Mouse (Mus musculus) hindbrain, embryonic 15.5 days (tissue): ENCODE data around the gene Rims1. TPM values are rescaled to one million over a fixed set of nuclear protein-coding genes. Genes with fewer than 3 reads are reported as not detected.

Experiments
- ATAC-seq: fragments of 200-750 bp; cut with Nextera tagmentation; 2 replicates; pipeline ENCODE4 v1.8.0; 2017; ENCODE audit warnings: low read depth, moderate number of reproducible peaks, moderate TSS enrichment; ENCODE audit not compliant: low FRiP score
- H3K27ac ChIP-seq: fragments of 300-500 bp; sonication (generic); replicated peaks from 2 replicates; pipeline ENCODE4 v1.5.1; 2015; ENCODE audit warnings: mild to moderate bottlenecking, inconsistent platforms
- H3K27me3 ChIP-seq: fragments of 300-500 bp; sonication (generic); 2 replicates; pipeline ENCODE4 v1.6.1; 2015; ENCODE audit warnings: control low read depth, inconsistent platforms
- H3K36me3 ChIP-seq: fragments of 300-500 bp; sonication (generic); 2 replicates; pipeline ENCODE4 v1.6.1; 2015; ENCODE audit warnings: control low read depth, inconsistent platforms
- H3K4me1 ChIP-seq: fragments of 300-500 bp; sonication (generic); replicated peaks from 2 replicates; pipeline ENCODE4 v1.6.1; 2015; ENCODE audit warnings: control low read depth, inconsistent platforms
- H3K4me2 ChIP-seq: fragments of 300-500 bp; sonication (generic); 2 replicates; pipeline ENCODE4 v1.6.1; 2015; ENCODE audit warnings: moderate library complexity, mild to moderate bottlenecking, inconsistent platforms
- H3K4me3 ChIP-seq: fragments of 300-500 bp; sonication (generic); 2 replicates; pipeline ENCODE4 v1.5.1; 2015; ENCODE audit warnings: mild to moderate bottlenecking, inconsistent platforms
- H3K9ac ChIP-seq: fragments of 300-500 bp; sonication (generic); 2 replicates; pipeline ENCODE4 v1.6.1; 2015; ENCODE audit warnings: inconsistent platforms
- H3K9me3 ChIP-seq: fragments of 300-500 bp; sonication (generic); 2 replicates; pipeline ENCODE4 v1.6.1; 2016; ENCODE audit warnings: control low read depth, inconsistent platforms
- WGBS: fragments of 180-500 bp; shearing (Covaris S2); methylation state at CpG from one replicate; pipeline ENCODE4 v1.1.7; 2015; 5-methylcytosine and 5-hydroxymethylcytosine counted together
- polyA plus RNA-seq: library from polyadenylated mRNA; unstranded; fragments of >200 nt; fragmentation: Nextera tagmentation; extraction: Ambion mirVana; gene quantifications from 2 replicates; pipeline ENCODE4 v1.2.1, GENCODE M21; 2015

Gene Rims1
- polyA plus RNA-seq, 1 experiment from 2014 or later, result 21.5 TPM

DNA sequence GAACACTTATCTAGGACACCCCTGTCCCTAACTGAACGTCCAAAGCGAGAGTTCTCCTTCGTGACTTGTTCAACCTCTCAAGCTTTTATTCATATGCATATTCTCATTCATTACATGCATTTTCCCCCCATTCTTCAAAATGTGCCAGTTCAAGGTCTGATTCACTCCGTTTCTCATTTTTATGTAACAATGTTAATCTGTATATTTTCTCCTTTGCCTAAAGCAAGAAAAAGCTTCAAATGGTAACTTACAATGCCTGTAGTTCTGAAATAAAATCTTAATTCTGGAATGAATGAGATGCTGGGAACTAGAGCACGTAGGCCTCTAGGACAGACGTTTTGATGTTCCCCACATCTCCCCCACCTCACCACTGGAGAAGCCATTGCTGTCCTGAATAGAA, 141.6 kb downstream of the Rims1 start:
- H3K9me3 ChIP-seq, result no peaks in the 10 kb centered on the region
- H3K9ac ChIP-seq, result no peak overlapping the region
- WGBS, result 76% methylated on average over 6 of the region's 6 CpGs
- H3K4me3 ChIP-seq, result no peak overlapping the region
- H3K4me1 ChIP-seq, result no peaks in the 10 kb centered on the region
- H3K4me2 ChIP-seq, result no peak overlapping the region
- ATAC-seq, result no peak
- no peak overlapping the region for H3K27ac ChIP-seq
- no peaks in the 10 kb centered on the region for H3K27me3 ChIP-seq
- H3K36me3 ChIP-seq, result no peaks in the 10 kb centered on the region

DNA sequence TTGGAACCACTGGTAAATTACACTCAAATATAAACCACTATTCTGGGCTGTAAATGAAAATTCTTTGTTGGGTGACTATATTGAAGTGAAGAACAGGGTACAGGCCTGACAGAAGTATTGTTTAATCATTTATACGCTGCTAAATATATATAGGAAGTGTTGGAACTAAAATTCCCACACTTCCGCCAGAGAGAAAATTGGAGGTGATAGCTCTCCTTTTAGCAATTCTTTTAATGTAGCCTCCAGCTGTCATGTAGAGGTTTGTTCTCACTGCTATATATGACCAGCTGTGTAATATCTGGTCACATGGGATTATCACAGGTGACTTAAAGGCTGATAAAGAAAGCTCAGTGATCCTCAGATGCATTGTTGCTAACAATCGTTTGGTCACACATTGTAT, 144.0 kb downstream of the Rims1 start:
- Histone ChIP-seq H3K27ac (no peak overlapping the region), H3K27me3 (no peaks in the 10 kb centered on the region), H3K9me3 (no peaks in the 10 kb centered on the region), H3K9ac (no peak overlapping the region), H3K36me3 (no peaks in the 10 kb centered on the region), H3K4me2 (no peak overlapping the region), H3K4me3 (no peak overlapping the region), H3K4me1 (no peaks in the 10 kb centered on the region)
- ATAC-seq, result no peak
- 84% methylated on average over 3 of the region's 3 CpGs for WGBS

DNA sequence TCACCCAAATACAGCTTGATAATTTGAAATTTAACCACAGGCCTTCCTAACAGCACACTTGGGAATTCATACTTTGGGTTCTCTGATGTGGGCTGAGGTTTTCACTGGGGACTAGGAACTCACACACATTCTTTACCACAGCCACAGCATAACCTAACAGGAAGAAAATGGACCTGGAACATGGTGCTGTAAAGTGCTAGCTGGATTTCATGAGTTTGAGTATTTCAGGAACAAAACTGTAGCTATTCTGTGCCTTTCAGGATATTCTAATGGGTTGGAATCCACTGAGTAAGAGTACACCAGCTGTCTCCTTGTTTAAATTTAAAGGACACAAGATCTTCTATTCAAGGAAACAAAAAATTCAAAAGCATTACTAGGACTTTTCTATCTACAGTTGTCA, 149.8 kb downstream of the Rims1 start:
- no peaks in the 10 kb centered on the region for H3K9me3 ChIP-seq
- H3K4me3 ChIP-seq, result no peak overlapping the region
- no peaks in the 10 kb centered on the region for H3K4me1 ChIP-seq
- H3K4me2 ChIP-seq, result no peak overlapping the region
- H3K9ac ChIP-seq, result no peak overlapping the region
- no peak for ATAC-seq
- no peaks in the 10 kb centered on the region for H3K27me3 ChIP-seq
- no peaks in the 10 kb centered on the region for H3K36me3 ChIP-seq
- no peak overlapping the region for H3K27ac ChIP-seq

DNA sequence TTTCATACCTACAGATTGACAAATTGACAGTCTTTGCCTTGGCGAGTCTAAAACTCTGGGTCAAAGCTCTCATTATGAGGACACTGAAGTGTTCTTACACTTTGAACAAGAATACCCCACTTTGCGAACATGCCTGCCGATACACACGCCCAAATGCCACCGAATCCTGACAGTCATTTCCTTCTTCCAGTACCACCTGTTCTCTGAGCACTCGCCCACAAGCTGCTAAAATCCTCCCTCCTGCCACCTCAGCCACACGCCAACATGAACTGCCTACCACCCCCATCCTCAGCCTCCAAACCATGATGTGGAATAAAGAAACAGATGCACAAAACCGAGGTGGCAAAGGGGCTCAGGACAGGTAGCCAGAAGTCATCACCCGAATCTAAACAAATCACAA, 150.9 kb downstream of the Rims1 start:
- H3K9me3 ChIP-seq, result no peaks in the 10 kb centered on the region
- no peaks in the 10 kb centered on the region for H3K36me3 ChIP-seq
- H3K4me1 ChIP-seq, result no peaks in the 10 kb centered on the region
- ATAC-seq, result no peak
- WGBS, result 89% methylated on average over 9 of the region's 9 CpGs
- no peak overlapping the region for H3K27ac ChIP-seq
- no peak overlapping the region for H3K4me2 ChIP-seq
- H3K9ac ChIP-seq, result no peak overlapping the region
- no peaks in the 10 kb centered on the region for H3K27me3 ChIP-seq
- no peak overlapping the region for H3K4me3 ChIP-seq

DNA sequence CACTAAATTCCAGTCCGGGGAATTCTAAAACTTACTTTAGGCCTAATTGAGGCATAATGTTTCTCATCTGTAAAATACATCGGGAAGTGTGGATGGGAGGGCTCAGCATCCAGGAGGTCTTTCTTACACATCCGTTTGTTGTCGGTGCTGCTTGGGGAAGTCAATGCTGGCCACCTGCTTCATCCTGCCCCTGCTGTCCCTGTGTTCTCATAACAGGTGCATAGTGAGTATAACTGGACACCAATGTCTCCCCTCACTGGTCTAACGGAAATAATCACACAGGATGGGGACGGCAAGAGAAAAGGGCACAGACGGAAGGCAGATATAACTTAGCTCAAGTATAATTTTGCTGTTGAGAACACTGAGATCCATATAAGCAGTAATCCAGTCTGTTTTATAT, 155.2 kb downstream of the Rims1 start:
- Histone ChIP-seq H3K36me3 (no peaks in the 10 kb centered on the region), H3K9ac (no peak overlapping the region), H3K9me3 (no peaks in the 10 kb centered on the region), H3K27me3 (no peaks in the 10 kb centered on the region), H3K4me2 (no peak overlapping the region), H3K4me1 (no peaks in the 10 kb centered on the region), H3K4me3 (no peak overlapping the region), H3K27ac (no peak overlapping the region)
- WGBS, result 76% methylated on average over 7 of the region's 7 CpGs
- no peak for ATAC-seq

DNA sequence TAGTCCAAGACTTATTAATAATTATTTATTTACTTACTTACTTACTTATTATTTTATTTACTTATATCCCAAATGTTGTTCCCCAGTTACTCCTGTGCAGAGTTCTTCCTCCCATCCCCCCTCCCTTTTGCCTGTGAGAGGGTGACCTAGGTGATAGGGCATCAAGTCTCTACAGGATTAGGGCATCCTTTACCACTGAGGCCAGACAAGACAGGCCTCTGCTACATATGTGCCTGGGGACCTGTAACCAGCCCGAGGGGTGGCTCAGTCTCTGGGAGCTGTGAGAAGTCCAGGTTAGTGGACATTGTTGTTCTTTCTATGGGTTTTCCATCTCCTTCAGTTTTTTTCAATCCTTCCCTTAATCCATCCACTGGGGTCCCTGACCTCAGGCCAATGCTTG, 156.4 kb downstream of the Rims1 start:
- no peak for ATAC-seq
- Histone ChIP-seq H3K4me2 (no peak overlapping the region), H3K27ac (no peak overlapping the region), H3K9ac (no peak overlapping the region), H3K27me3 (no peaks in the 10 kb centered on the region), H3K36me3 (no peaks in the 10 kb centered on the region), H3K4me3 (no peak overlapping the region), H3K4me1 (no peaks in the 10 kb centered on the region), H3K9me3 (no peaks in the 10 kb centered on the region)
- 59% methylated on average over 1 of the region's 1 CpGs for WGBS

DNA sequence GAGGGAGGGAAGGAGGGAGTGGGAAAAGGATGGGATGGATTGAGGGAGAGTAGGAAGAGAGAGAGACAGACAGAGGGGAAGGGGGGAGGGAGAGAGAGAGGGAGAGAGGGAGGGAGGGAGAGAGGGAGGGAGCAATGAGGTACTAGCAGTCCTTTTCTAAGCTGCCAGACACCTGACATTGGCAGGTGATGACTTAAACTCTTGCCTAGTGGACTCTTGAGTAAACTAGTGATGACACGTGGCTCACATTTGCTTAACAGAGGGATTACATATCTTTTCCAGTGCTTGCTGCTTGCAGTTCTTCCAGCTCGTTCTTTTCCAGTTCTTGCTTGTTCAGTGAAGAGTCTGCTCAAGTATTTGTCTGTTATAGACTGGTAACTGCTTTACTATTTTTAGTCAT, 160.5 kb downstream of the Rims1 start:
- 66% methylated on average over 2 of the region's 2 CpGs for WGBS
- ATAC-seq, result no peak

DNA sequence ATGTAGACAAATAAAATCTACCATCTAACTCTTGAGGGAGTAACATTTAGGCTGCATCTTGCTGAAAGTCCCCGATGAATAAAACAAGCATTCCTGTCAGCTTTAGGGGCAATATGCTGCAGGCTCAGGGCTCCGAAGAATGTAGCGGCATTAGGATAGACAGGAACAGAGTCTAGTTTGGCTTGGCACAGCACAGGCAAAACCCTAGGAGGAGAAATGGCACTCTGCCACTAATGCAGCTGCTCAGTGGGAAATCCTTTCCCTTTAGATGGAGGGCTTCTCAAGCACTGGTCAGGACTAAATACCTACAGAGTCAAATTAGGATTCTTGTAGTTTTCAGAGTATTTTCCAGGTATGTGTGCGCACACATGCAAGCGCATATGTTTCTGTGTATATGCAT, 165.2 kb downstream of the Rims1 start:
- H3K4me2 ChIP-seq, result no peak overlapping the region
- no peak overlapping the region for H3K27ac ChIP-seq
- no peaks in the 10 kb centered on the region for H3K9me3 ChIP-seq
- ATAC-seq, result 0 out of 2 replicates have a peak, but pooled peaks have one; percentile 48
- no peaks in the 10 kb centered on the region for H3K27me3 ChIP-seq
- H3K36me3 ChIP-seq, result no peaks in the 10 kb centered on the region
- H3K4me3 ChIP-seq, result no peak overlapping the region
- H3K4me1 ChIP-seq, result 0 out of 2 replicates have a peak, but pooled peaks cover 5% of the 10 kb centered on the region
- no peak overlapping the region for H3K9ac ChIP-seq
- 74% methylated on average over 5 of the region's 5 CpGs for WGBS

More for the DNA sequence above, 160.5 kb downstream of the Rims1 start:
- H3K4me2 ChIP-seq, result no peak overlapping the region
- no peaks in the 10 kb centered on the region for H3K9me3 ChIP-seq
- no peak overlapping the region for H3K9ac ChIP-seq
- no peak overlapping the region for H3K27ac ChIP-seq
- H3K27me3 ChIP-seq, result no peaks in the 10 kb centered on the region
- H3K4me1 ChIP-seq, result no peaks in the 10 kb centered on the region
- H3K4me3 ChIP-seq, result no peak overlapping the region
- no peaks in the 10 kb centered on the region for H3K36me3 ChIP-seq

DNA sequence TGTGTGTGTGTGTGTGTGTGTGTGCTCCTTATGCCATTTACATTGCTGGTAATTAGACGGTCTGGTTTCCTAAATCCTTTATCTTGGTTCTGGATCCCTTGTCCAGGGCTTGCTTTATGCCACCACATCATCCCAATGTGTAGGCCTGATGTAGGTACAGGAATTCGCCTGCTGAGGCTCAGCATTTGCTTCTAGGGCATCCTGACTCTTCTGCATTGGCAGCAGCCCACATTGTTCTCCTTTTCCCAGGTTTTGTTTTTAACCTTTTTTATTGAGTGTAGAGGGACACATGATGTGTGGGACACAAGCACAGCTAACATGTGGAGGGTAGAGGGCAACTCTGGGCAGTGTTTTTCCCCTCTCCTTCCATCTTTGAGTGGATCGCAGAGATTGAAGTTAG, 166.1 kb downstream of the Rims1 start:
- no peaks in the 10 kb centered on the region for H3K27me3 ChIP-seq
- H3K27ac ChIP-seq, result no peak overlapping the region
- no peak overlapping the region for H3K4me3 ChIP-seq
- H3K4me2 ChIP-seq, result no peak overlapping the region
- 0 out of 2 replicates have a peak, but pooled peaks cover 5% of the 10 kb centered on the region for H3K4me1 ChIP-seq
- no peak for ATAC-seq
- H3K36me3 ChIP-seq, result no peaks in the 10 kb centered on the region
- H3K9ac ChIP-seq, result no peak overlapping the region
- no peaks in the 10 kb centered on the region for H3K9me3 ChIP-seq
- WGBS, result 72% methylated on average over 3 of the region's 3 CpGs

DNA sequence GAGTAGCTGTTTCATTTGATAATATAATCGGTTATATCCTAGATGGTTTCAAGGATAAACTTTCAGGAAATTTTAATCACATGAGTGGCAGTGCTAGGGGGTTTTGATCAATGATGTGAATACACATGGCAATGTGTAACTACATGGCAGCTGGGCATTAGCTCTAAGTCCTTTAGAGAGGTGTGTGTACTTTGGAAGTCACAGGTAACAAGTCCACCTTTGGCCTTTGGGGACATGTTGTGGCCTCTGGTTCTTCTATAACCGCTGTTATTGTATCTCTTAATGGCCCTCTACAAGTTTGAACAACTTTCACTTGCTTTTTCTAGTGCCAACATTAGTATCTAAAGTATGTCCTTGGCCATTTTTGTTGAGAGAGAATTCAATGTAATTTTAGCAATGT, 171.9 kb downstream of the Rims1 start:
- no peaks in the 10 kb centered on the region for H3K27me3 ChIP-seq
- no peak overlapping the region for H3K4me3 ChIP-seq
- no peaks in the 10 kb centered on the region for H3K36me3 ChIP-seq
- no peak overlapping the region for H3K9ac ChIP-seq
- WGBS, result 94% methylated on average over 2 of the region's 2 CpGs
- no peaks in the 10 kb centered on the region for H3K9me3 ChIP-seq
- no peak overlapping the region for H3K4me2 ChIP-seq
- no peak overlapping the region for H3K27ac ChIP-seq
- ATAC-seq, result no peak
- no peaks in the 10 kb centered on the region for H3K4me1 ChIP-seq

DNA sequence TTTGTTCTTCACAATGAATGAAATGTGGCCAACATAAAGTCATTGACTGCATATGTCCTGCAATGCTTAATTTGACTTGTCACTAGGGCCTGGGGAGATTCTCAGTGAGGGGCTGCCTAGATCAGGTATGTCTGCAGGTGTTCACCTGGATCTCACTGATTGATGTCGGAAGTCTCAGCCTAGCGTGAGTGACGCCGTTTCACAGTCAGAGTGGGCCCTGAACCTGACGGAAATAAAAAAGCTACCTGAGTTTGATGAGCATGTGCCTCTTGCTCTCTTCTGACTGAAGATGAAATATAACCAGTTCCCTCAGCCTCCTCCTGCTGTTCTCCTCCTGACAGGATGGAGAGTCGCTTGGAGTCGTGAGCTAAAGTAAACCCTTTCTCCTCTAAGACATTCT, 173.2 kb downstream of the Rims1 start:
- Histone ChIP-seq H3K9ac (no peak overlapping the region), H3K36me3 (no peaks in the 10 kb centered on the region), H3K9me3 (no peaks in the 10 kb centered on the region), H3K27me3 (no peaks in the 10 kb centered on the region), H3K27ac (no peak overlapping the region), H3K4me1 (0 out of 2 replicates have a peak, but pooled peaks cover under 1% of the 10 kb centered on the region), H3K4me3 (no peak overlapping the region), H3K4me2 (no peak overlapping the region)
- ATAC-seq, result no peak
- WGBS, result 73% methylated on average over 7 of the region's 7 CpGs

DNA sequence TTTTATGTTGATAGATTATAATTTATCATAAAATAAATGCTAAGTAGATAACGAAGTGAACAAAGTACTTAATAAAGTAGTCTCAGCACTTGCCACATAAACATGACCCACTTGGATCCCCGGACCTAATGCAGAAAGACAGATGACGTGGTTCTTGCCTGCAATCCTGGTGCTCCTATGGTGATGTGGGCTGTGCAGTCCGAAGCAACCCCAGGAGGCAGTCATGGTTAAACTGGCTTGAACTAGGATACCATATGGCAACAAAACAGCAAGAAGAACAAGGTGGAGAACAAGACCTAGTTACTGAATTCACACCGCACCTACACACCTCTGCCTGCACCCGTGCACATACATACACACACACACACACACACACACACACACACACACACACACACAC, 173.8 kb downstream of the Rims1 start:
- 83% methylated on average over 6 of the region's 6 CpGs for WGBS

DNA sequence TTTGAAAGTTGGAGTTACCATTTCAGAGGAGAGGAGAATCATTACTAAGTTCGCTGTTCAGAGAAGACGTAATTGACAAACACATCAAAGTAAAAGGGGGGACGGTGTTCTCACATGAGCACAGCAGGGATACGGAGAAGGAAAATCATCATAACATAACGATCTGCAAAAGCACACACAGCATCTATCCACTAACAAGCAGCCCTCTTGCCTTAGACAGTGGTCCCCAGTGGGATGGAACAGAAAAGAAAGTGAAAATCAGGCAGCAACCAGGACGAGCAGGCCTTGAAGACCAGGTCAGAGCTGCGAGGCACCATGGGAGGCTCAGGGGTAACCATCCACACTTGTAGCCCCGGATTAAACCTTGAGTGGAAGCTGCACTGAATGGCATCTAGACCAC, 176.8 kb downstream of the Rims1 start:
- Histone ChIP-seq H3K9ac (no peak overlapping the region), H3K4me2 (no peak overlapping the region), H3K4me3 (no peak overlapping the region), H3K27me3 (no peaks in the 10 kb centered on the region), H3K9me3 (no peaks in the 10 kb centered on the region), H3K4me1 (0 out of 2 replicates have a peak, but pooled peaks cover 6% of the 10 kb centered on the region), H3K36me3 (no peaks in the 10 kb centered on the region), H3K27ac (no peak overlapping the region)
- 75% methylated on average over 8 of the region's 8 CpGs for WGBS
- no peak for ATAC-seq

More for the DNA sequence above, 173.8 kb downstream of the Rims1 start:
- H3K9ac ChIP-seq, result no peak overlapping the region
- no peaks in the 10 kb centered on the region for H3K36me3 ChIP-seq
- 0 out of 2 replicates have a peak, but pooled peaks cover 6% of the 10 kb centered on the region for H3K4me1 ChIP-seq
- no peaks in the 10 kb centered on the region for H3K9me3 ChIP-seq
- no peaks in the 10 kb centered on the region for H3K27me3 ChIP-seq
- no peak overlapping the region for H3K4me3 ChIP-seq
- no peak overlapping the region for H3K4me2 ChIP-seq
- H3K27ac ChIP-seq, result no peak overlapping the region
- ATAC-seq, result no peak
